Mouse (Mus musculus) forebrain, embryonic 11.5 days (tissue): ENCODE measurements around the gene Ank3. TPM values are rescaled to one million over a fixed set of nuclear protein-coding genes. Genes with fewer than 3 reads are reported as not detected.

Experiments used
- ATAC-seq: fragments of 200-750 bp; cut with Nextera tagmentation; replicated peaks from 2 replicates; pipeline ENCODE4 v1.8.0; 2017; ENCODE audit warnings: moderate TSS enrichment; ENCODE audit not compliant: low FRiP score
- DNase-seq: peaks from one replicate; pipeline ENCODE4 v3.0.0-alpha.2; 2017; ENCODE audit warnings: low spot score
- H3K27ac ChIP-seq: fragments of 300-500 bp; sonication (generic); 2 replicates; pipeline ENCODE4 v1.5.1; 2014; ENCODE audit warnings: low read depth, low read length
- H3K27me3 ChIP-seq: fragments of 300-500 bp; sonication (generic); 2 replicates; pipeline ENCODE4 v1.6.1; 2014; ENCODE audit warnings: mild to moderate bottlenecking, low read length, mixed read lengths; ENCODE audit not compliant: control insufficient read depth, insufficient read depth
- H3K36me3 ChIP-seq: fragments of 300-500 bp; sonication (generic); 2 replicates; pipeline ENCODE4 v1.6.1; 2014; ENCODE audit warnings: mild to moderate bottlenecking, low read length, moderate library complexity, mixed read lengths; ENCODE audit not compliant: control insufficient read depth, insufficient read depth
- H3K4me1 ChIP-seq: fragments of 300-500 bp; sonication (generic); replicated peaks from 2 replicates; pipeline ENCODE4 v1.6.1; 2014; ENCODE audit warnings: low read length, mixed read lengths; ENCODE audit not compliant: control insufficient read depth, insufficient read depth
- H3K4me2 ChIP-seq: fragments of 300-500 bp; sonication (generic); 2 replicates; pipeline ENCODE4 v1.6.1; 2014; ENCODE audit warnings: low read depth, mild to moderate bottlenecking, low read length, moderate library complexity, mixed read lengths; ENCODE audit not compliant: severe bottlenecking
- H3K4me3 ChIP-seq: fragments of 300-500 bp; sonication (generic); 2 replicates; pipeline ENCODE4 v1.5.1; 2014; ENCODE audit warnings: low read depth, low read length
- H3K9ac ChIP-seq: fragments of 300-500 bp; sonication (generic); 2 replicates; pipeline ENCODE4 v1.6.1; 2014; ENCODE audit warnings: low read length
- H3K9me3 ChIP-seq: fragments of 300-500 bp; sonication (generic); 2 replicates; pipeline ENCODE4 v1.6.1; 2016; ENCODE audit warnings: low read length, mixed read lengths; ENCODE audit not compliant: control insufficient read depth
- WGBS: fragments of 180-500 bp; shearing (Covaris S2); extraction: QIAGEN DNeasy Blood & Tissue Kit; methylation state at CpG from one replicate; pipeline ENCODE4 v1.1.7; 2014; 5-methylcytosine and 5-hydroxymethylcytosine counted together
- polyA plus RNA-seq: library from polyadenylated mRNA; unstranded; fragments of >200 nt; fragmentation: Nextera tagmentation; extraction: Ambion mirVana; gene quantifications from 2 replicates; pipeline ENCODE4 v1.2.1, GENCODE M21; 2014

Ank3 gene
- polyA plus RNA-seq, 1 experiment from 2014 or later = 44.5 TPM

DNA sequence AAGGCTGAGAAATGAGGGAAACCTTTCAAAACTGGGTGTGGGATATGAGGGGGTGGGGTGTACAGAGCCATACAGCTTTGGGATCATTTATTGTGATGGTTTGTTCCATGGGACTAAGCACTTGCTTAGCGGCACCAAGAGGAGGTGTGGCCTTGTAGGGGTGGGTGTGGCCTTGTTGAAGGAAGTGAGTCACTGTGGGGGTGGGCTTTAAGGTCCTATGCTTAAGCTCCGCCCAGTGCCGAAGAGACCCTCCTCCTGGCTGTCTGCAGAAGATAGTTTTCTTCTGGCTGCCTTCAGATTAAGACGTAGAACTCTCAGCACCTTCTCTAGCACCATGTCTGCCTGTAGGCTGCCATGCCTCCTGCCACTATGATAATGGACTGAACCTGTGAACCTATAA, 9.1 kb upstream of the Ank3 start:
- DNase-seq (no peak), ATAC-seq (no peak)
- Histone ChIP-seq H3K4me3 (no peak overlapping the region), H3K4me1 (no peaks in the 10 kb centered on the region), H3K36me3 (no peaks in the 10 kb centered on the region), H3K9ac (no peak overlapping the region), H3K27me3 (no peaks in the 10 kb centered on the region), H3K27ac (no peak overlapping the region), H3K4me2 (no peak overlapping the region), H3K9me3 (no peaks in the 10 kb centered on the region)
- 90% methylated on average over 4 of the region's 4 CpGs for WGBS

DNA sequence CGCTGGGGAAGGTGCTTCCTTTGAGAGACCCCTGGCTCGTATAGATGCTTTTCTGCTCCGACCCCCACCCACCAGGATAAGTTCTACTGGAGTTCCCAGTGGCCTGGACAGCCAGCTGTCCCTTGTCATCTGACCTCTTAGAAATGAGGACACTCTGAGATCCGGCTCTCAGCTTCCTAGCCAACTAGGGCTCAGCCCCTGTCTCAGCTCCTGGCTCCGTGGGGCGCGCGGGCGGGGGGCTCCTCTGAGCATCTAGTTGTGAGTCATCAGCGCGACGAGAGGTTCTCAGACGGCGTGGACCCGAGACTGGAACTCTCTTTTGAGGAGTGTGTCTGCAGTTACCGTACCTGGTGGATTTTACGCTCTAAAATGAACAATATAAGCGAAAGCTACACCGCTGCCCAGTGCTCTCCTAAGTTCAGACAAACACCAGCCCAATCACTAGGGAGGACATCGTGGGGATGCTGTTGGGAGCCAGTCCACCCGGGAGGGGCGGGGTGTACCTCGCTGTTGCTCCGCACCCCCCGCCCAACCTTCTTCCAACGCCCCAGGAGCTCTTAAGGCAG, 293 bp upstream of the Ank3 start:
- under 1% methylated on average over 26 of the region's 26 CpGs for WGBS

DNA sequence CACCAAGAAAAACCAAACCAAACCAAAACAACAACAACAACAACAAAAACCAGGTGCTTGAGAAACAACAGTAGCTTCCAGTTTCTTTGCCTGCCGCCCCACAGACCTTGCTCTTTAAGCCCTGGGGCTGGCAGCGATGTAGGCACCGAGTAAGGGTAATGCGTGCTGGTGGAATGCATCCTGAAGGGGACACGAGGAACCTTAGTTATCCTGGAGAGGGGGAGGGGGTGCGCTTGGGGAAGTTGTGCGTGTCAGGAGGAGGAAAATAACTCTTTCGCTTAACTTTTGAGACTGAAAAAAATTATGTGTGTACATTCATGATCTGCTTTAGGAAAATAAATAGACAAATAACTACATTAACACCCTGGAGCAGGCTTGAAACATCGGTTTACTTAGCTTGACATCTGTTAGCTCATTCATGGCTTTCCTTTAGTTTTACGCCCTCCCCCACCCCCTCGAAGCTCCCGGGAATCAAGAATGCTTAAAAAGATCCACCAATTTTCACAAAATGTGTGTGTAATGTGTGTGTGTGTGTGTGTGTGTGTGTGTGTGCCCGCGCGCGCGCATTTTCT, 1.3 kb downstream of the Ank3 start:
- Histone ChIP-seq H3K4me2 (peak overlapping the region; percentile 99), H3K9ac (no peak overlapping the region; the same call in 1 of the 2 replicates), H3K4me1 (peaks cover 14% of the 10 kb centered on the region), H3K9me3 (no peaks in the 10 kb centered on the region), H3K4me3 (peak overlapping the region; percentile 56), H3K36me3 (no peaks in the 10 kb centered on the region), H3K27me3 (peaks cover 36% of the 10 kb centered on the region), H3K27ac (no peak overlapping the region)
- 4% methylated on average over 17 of the region's 17 CpGs for WGBS
- ATAC-seq (no peak), DNase-seq (peak; percentile 61)

More for the DNA sequence above, 293 bp upstream of the Ank3 start:
- no peaks in the 10 kb centered on the region for H3K9me3 ChIP-seq
- no peaks in the 10 kb centered on the region for H3K36me3 ChIP-seq
- H3K27me3 ChIP-seq = peaks cover 36% of the 10 kb centered on the region
- H3K9ac ChIP-seq = peak overlapping the region; percentile 48; the same call in 1 of the 2 replicates
- H3K4me2 ChIP-seq = peak overlapping the region; percentile 99
- peaks cover 14% of the 10 kb centered on the region for H3K4me1 ChIP-seq
- peak; percentile 60 for DNase-seq
- H3K27ac ChIP-seq = no peak overlapping the region
- peak overlapping the region; percentile 56 for H3K4me3 ChIP-seq
- peak; percentile 45; the same call in 1 of the 2 replicates for ATAC-seq

DNA sequence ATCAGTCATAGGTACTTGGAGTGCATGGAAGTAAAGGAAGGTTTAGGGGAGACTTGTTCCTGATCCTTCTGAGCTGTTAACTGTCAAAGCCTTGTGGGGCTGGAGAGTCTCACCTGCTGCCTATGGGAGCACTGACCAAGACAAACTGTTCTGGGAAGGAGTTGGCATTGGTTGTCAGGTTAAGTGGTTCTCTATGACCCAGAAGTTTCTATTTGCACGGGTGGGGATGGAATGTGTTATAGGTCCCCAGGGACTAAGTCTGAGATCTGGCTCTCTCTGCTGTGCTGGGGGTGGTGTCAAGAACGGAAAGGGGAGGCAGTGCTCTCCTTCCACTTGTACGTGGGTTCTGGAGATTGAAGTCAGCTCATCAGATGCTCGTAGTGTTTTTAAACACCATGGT, 6.9 kb downstream of the Ank3 start:
- Histone ChIP-seq H3K9ac (no peak overlapping the region), H3K4me1 (no peaks in the 10 kb centered on the region), H3K4me2 (no peak overlapping the region), H3K27ac (no peak overlapping the region), H3K27me3 (peaks cover 7% of the 10 kb centered on the region; the same call in 1 of the 2 replicates), H3K4me3 (no peak overlapping the region), H3K36me3 (no peaks in the 10 kb centered on the region), H3K9me3 (no peaks in the 10 kb centered on the region)
- DNase-seq = no peak
- ATAC-seq = no peak
- WGBS = 83% methylated on average over 4 of the region's 4 CpGs

GRCm38 (mm10) chr10:69414888-69415287, 16.3 kb downstream of the Ank3 start:
- DNase-seq (no peak), ATAC-seq (no peak)
- H3K27me3 ChIP-seq = no peaks in the 10 kb centered on the region
- H3K9me3 ChIP-seq = no peaks in the 10 kb centered on the region
- no peak overlapping the region for H3K9ac ChIP-seq
- no peak overlapping the region for H3K4me3 ChIP-seq
- no peak overlapping the region for H3K4me2 ChIP-seq
- no peak overlapping the region for H3K27ac ChIP-seq
- H3K36me3 ChIP-seq = no peaks in the 10 kb centered on the region
- WGBS = 71% methylated on average over 12 of the region's 12 CpGs
- no peaks in the 10 kb centered on the region for H3K4me1 ChIP-seq

DNA sequence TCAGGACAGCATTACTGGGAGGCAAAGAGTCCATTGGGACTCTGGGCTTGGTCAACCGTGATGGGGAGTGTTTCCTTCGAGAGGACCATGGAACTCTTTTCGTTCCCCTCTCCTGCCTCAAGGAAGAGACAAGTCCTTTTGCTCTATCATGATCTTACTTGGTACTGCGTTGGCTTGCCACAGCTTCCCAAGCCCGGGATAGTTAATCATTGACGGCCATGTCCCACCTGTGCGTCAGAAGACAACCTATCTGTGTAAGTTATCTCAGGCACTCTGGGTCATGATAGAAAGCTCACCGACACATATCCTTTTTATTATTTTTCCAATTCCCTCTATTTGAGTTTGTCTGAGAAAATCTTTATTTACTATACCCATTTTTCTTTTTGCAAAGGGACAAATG, 20.1 kb downstream of the Ank3 start:
- Histone ChIP-seq H3K4me2 (no peak overlapping the region), H3K9ac (no peak overlapping the region), H3K27ac (no peak overlapping the region), H3K4me3 (no peak overlapping the region), H3K36me3 (no peaks in the 10 kb centered on the region), H3K27me3 (no peaks in the 10 kb centered on the region), H3K4me1 (no peaks in the 10 kb centered on the region), H3K9me3 (no peaks in the 10 kb centered on the region)
- no peak for DNase-seq
- WGBS = 93% methylated on average over 8 of the region's 8 CpGs
- no peak for ATAC-seq

DNA sequence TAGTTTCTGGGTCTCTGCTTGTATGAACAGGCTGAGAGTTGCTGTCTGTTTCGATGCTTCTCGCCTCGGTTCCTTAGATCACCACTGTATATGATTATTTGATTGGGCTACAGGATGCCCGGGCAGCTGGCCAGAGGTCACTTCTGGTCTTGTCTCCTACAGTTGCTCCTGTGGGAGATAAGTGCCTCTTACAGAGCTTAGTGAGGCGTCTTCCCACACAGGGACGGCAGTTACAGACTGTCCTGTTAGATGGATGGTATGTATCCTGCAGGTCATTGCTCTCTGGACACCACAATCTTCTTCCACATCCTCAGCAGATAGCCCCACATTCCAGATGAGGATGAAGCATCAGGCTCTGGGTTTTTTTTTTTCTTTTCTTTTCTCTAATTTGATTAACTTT, 21.7 kb downstream of the Ank3 start:
- ATAC-seq = no peak
- H3K4me1 ChIP-seq = no peaks in the 10 kb centered on the region
- H3K27ac ChIP-seq = no peak overlapping the region
- H3K36me3 ChIP-seq = no peaks in the 10 kb centered on the region
- WGBS = 86% methylated on average over 6 of the region's 6 CpGs
- H3K9ac ChIP-seq = no peak overlapping the region
- no peak overlapping the region for H3K4me3 ChIP-seq
- H3K4me2 ChIP-seq = no peak overlapping the region
- no peaks in the 10 kb centered on the region for H3K9me3 ChIP-seq
- no peaks in the 10 kb centered on the region for H3K27me3 ChIP-seq
- DNase-seq = no peak

DNA sequence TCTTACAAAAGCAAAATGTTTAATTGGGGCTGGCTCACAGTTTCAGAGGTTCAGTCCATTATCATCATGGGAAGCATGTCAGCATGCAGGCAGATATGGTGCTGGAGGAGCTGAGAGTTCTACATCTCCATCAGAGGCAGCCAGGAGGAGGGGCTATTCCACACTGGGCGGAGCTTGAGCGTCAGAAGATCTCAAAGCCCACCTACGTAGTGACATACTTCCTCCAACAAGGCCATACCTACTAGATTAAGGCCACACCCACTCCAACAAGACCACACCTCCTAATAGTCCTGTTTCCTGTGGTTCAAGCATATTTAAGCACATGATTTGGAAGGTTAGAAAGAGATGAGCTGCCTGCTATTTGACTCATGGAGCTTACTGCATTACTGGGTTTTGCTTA, 25.5 kb downstream of the Ank3 start:
- H3K27me3 ChIP-seq = no peaks in the 10 kb centered on the region
- no peaks in the 10 kb centered on the region for H3K36me3 ChIP-seq
- ATAC-seq = no peak
- no peaks in the 10 kb centered on the region for H3K4me1 ChIP-seq
- WGBS = 90% methylated on average over 3 of the region's 3 CpGs
- no peak overlapping the region for H3K4me3 ChIP-seq
- H3K9me3 ChIP-seq = no peaks in the 10 kb centered on the region
- no peak for DNase-seq
- no peak overlapping the region for H3K27ac ChIP-seq
- H3K4me2 ChIP-seq = no peak overlapping the region
- H3K9ac ChIP-seq = no peak overlapping the region

- H3K36me3 ChIP-seq = no peaks in the 10 kb centered on the region
- DNase-seq (no peak), ATAC-seq (no peak)
- no peak overlapping the region for H3K27ac ChIP-seq
- no peak overlapping the region for H3K4me3 ChIP-seq
- no peaks in the 10 kb centered on the region for H3K27me3 ChIP-seq
- 88% methylated on average over 4 of the region's 4 CpGs for WGBS
- no peaks in the 10 kb centered on the region for H3K9me3 ChIP-seq
- no peak overlapping the region for H3K4me2 ChIP-seq
- H3K9ac ChIP-seq = no peak overlapping the region
- H3K4me1 ChIP-seq = no peaks in the 10 kb centered on the region
Measured at GRCm38 (mm10) chr10:69430138-69430537, 31.6 kb downstream of the Ank3 start.
